Mouse (Mus musculus) T-helper 17 cell (primary cell): ENCODE results near the gene Kmt5a.
"Not testable (repeated sequence)": the region's sequence is repeated elsewhere in the genome, so short reads cannot be mapped to it uniquely, and the experiment has no call there.

Experiments used
- in situ Hi-C, 2 experiments: fragments of 300-600 bp; cut with MboI, MseI; formaldehyde crosslinking; loops; 1 replicate in 1 of 2; 2 replicates in 1 of 2; pipeline ENCODE4 v1.15.1; 2025; ENCODE audit warnings: high pct_unique_total_duplicates in 2 of 2

Gene Kmt5a

DNA sequence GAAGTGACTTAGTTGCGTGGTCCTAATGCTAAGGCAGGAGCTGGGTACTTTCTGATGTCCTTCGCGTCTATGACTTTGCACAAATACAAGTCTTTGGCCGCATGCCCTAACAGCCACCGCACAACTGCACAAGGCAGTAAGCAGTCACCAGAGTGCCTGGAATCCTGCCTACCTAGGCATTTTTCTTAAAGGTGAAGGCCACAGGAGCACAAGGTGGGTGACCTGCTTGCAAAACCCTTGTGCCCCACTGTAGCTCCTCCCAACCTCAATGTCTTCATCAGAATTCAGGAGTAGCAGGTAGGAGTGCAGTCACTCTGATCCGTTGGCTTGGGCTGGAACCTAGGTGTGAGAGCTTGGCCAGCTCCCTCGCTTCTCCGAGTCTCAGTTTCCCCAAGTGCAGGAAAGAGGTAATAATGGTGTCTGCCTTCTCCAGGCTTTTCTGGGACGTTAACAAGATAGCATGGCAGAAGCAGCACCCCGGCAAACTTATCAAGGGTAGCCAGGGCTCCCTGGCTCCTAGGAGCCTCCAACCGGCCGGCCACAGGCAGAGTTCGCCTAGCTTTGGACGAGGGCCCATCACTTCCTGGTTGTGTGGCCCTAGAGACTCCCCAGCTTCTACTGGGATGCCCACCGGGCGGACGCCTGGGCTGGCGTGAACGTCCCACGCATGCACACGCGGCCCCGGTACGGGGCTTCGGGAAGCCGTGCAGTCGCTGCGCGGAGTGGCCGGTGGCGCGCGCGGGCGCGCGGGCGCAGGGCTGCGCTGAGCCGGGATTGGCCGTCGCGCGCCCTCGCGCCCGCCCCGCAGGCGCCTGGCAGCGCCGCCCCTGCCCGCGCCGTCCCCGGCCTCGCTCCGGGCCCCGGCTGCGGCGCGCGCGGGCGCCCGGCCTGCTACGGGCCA, 5.2 kb downstream of the Kmt5a start:
- in situ Hi-C loops = no loop called here

- in situ Hi-C loops = no loop called here
These were observed 6.0 kb downstream of the Kmt5a start for GRCm38 (mm10) chr5:124445621-124446293.

- in situ Hi-C loops = no loop called here
These were observed 6.7 kb downstream of the Kmt5a start for GRCm38 (mm10) chr5:124446301-124446881.

DNA sequence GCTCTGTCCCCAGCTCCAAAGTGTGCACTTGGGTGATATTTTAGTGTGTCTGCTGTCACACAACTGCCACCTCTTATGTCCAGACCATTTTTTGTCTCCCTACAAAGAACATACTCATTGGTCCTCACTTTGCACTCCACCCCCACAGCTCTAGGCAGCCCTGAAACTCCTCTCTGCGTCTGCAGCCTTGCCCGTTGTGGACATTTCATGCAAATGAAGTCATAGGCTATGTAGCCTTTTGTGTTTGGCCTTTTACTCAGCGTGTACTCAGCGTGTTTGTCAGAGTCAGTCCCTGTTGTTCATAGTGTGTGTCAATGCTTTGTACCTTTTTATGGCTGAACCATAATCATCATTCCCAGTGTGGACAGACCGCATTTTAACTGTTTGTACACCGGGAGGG, 9.8 kb downstream of the Kmt5a start:
- in situ Hi-C loops = no loop called here

- in situ Hi-C loops = no loop called here
These were observed 10.3 kb downstream of the Kmt5a start for GRCm38 (mm10) chr5:124450051-124450450.

DNA sequence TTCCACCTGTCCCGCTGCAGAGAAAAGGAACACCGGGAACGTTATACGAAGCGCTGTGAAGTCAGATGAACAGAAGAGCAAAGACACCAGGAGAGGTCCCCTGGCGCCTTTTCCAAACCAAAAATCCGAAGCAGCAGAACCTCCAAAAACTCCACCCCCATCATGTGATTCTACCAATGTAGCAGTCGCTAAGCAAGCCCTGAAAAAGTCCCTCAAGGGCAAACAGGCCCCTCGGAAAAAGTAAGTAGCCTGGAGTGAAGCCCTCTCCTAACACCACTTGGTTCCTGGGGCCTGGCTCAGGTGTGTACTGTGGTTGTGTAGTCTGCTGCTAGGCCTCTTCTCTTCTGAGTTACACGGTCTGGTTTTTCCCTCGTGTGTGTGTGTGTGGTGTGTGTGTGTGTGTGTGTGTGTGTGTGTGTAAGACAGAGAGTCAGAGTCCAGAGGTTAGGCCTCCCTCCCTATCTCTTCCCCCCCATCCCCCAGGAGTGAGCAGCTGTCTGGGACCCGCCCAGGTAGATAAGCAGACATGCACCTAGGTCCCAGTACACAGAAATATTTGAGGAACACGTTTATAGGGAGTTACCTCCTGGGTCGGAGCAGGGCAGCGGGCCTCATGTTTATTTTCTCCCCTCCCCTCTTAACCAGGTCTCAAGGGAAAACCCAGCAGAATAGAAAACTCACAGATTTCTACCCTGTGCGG, 11.1 kb downstream of the Kmt5a start:
- in situ Hi-C loops = no loop called here

DNA sequence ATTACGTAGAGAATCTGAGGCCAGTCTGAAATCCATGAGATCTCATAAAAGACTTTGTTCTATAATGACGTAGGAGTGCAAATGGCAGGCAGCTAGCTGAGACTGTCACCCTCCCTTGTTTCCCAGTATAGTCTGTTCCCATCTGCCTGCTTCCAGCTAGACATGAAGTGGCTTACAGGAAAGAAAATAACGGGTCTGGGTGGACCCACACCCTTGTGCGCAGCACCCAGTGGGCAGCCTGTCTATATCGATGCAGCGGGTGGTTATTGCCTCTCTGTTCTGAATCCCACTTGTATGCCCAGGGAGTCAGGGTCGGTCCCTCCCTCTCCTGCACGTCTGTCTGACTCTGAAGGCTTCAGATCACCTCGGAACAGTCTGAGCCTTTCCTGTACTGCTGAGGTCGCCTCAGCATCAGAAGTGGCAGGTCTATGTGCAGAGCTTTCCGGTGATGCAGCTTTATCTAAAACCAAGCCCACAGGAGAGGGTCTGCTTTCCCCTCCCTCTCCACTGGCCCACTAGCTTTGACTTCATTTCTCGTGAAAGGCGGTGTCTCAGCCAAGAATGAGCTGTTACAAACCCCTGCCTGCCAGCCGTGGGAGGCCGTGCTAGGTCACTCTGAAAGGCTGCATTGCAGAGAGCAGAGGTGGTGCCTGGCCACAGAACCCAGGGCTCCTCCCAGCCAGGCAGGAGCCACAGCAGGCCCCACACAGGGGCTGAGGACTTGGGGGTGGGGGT, 12.9 kb downstream of the Kmt5a start:
- in situ Hi-C loops = no loop called here

DNA sequence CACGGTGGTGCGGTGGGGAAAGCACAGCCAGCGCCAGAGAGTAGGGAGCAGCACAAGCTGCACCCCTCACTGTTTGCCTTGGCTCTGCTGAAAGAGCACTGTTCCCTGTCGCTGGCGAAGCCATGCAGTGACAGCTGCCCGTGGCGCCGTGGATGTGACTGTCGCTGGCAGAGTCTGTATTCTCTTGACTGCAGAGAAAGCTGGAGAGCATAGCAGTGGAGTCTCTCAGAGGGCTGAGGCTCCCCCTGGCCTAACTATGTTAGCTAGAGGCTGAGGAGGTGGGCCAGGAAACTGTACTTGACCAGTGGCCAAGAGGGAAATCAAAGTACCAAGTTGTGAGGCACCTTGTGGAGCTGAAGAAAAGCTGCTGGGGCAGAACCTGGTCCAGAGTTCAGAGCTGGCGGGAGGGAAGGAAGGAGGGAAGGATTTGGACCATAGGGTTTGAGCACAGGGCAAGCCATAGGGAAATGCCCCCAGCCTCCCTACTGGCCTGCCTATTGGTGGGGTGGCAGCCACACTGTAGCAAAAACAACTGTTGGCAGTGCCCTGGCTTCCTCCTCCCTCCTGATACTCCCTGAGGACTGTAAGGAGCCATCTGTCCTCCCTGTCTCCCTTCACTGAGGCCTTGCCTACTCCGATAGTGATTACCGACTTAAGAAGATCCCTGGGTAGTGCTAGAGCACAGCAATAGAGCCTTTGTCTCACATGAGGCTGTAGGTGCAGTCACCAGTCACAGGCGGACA, 13.8 kb downstream of the Kmt5a start:
- in situ Hi-C loops = no loop called here

GRCm38 (mm10) chr5:124454082-124454419, 14.3 kb downstream of the Kmt5a start:
- in situ Hi-C loops = no loop called here

DNA sequence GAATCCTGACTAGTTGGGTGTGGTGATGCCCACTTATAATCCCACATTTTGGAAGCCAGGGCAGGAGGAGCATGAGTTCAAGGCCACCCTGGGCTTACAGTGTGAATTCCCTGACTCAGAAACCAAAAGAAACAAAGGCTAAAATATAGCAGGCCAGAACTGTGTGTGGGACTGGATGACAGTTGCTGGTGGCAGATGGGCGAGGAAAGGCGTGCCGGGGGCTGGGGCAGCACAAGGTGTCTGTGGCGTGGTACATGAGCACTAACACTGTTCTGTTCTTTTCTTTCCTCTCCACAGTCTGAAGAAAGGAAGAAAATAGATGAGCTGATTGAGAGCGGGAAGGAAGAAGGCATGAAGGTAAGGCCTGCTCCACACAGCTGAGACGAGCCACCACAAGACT, 17.0 kb downstream of the Kmt5a start:
- in situ Hi-C loops = loop anchor here in 1 of 2 experiments (5.0 kb wide), 1 partner anchor 69 kb away; no protein-coding TSS in a partner anchor

GRCm38 (mm10) chr5:124460922-124461321, 21.2 kb downstream of the Kmt5a start:
- in situ Hi-C loops = not testable (repeated sequence)

DNA sequence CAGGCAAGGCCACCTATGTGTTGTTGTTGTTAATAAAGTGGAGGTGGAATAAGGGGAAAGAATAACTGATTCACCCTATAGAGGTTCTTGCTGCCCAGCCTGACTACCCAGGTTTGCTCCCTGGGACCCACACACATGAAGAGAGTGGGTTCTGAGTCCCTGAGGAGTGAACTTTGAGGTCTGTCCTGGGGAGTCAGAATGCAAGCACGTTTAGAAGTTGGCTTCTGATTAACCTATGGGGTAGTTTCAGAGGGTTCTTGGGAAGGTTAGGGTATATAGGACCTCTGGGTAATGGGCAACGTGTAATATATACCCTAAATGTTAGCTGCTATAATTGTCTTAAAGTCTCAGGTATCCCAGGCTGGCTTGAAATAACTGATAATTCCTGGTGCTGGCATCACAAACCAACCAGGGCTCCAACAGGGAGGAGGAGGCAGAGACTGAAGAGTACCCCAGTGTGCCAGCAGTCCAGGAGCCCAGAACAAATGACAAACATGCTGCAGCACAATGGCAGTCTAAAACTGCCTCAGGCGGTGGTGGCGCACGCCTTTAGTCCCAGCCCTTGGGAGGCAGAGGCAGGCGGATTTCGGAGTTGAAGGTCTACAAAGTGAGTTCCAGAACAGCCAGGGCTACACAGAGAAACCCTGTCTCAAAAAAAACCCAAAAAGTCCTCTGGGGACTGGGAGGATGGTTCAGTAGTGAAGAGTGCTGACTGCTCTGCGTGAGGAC, 22.7 kb downstream of the Kmt5a start:
- in situ Hi-C loops = no loop called here

DNA sequence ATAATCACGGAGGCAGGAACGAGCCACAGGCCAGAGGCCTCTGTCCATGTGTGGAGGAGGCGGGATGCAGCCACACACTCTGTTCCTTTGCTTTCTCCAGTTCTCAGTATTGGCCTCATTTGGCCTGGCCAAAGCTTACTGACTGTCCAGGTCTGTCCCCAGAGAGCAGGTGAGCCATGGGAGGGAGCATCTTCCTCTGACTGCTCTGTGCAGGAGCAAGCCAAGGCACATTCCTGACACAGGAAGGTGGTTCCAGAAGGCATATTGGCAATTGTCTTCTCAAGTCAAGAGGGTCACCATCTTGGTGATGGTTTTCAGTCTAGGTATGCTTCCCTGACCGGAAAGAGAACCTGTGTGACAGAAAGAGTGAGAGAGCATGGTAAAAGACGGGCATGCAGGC, 23.7 kb downstream of the Kmt5a start:
- in situ Hi-C loops = no loop called here

DNA sequence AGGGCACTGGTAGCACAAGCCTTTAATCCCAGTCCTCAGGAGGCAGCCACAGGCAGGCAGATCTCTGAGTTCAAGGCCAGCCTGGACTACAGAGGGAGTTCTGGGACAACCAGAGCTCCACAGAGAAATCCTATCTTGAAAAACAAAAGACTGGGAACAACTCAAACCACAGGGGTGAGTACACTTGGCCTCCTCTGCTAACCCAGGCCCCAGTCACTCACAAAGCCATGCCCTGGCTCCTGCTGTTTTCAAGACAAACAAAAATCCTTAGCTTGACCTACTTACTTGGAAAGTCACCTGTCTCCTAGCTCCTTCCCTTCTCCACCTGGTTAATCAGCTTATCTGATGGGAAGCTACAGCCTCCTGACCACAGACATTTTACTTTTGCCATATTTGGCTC, 25.2 kb downstream of the Kmt5a start:
- in situ Hi-C loops = no loop called here

DNA sequence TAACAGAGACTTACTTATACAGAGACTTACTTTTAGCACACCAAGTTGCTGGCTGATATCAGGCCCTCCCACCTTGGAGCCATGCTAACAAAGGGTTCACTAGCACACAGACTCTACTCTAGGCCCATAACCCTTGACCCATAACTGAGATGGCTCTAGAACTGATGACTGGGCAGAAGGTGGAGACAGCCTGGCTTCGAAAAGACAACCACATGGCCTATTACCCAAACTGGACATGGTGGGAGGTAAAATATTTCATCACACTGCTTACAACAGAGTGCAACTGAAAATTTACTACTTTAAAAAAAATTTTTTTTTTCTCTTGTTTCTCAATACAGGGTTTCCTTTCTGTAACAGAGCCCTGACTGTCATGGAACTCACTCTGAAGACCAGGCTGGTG, 28.0 kb downstream of the Kmt5a start:
- in situ Hi-C loops = no loop called here

DNA sequence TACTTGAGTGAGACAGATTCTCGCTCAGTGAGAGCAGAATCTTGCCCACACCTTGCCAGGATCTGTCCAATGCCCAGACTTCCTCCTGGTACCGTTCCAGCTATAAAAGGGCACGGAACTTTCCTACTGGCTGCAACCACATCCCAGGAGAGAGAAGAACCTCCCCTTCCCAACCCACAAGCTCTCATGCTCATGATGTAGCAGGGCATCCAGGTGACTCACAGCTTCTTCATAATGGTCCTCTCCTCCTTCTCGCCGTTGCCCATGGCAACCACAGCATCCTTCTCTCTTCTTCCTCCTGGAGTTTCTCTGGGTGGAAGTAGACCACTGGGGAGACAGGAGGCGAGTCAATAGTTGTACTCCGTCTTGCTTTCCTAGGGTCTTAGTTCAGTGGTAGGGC, 28.6 kb downstream of the Kmt5a start:
- in situ Hi-C loops = no loop called here

DNA sequence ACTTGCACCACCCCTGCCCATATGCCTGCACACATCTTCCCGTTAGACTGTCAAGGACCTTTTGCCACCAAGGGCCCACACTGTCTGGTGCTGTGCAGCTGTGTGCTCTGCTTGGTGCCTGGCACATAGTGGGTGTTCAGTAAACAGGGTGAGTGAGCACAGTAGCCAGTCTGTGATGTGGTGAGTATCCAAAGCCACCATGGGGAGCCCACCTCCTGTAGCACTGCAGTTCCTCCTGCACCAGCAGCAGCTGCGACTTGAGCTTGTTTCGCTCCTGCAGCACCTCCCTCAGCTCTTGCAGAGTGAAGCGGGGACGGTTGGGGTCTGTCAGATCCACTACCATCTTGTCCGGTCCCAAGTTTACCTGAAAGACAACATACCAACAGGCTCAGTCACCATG, 29.8 kb downstream of the Kmt5a start:
- in situ Hi-C loops = no loop called here

DNA sequence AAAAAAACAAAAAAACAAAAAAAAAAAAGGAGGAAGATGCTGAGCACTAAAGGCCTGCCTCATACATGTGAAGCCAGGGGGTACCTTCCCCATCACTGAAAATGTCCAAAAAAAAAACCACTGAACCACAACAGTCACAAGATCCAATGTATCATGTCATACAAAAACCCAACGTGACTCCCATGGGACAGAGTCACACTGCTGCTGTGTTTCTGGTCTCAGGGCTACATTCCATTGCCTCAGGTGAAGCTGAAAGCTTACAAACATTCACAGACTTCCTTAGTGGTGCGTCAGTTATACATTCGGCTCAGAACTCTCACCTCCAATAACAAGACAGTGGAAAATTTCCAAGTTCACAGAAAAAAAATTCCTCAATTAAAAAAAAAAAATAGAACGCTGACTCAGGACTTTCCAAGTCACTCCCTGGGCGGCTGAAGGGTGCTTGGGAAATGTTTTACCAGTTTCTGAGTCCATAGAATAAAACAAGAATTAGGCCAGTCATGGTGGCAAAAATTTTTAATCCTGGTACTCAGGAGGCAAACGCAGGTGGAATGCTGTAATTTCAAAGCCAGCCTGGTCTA, 31.0 kb downstream of the Kmt5a start:
- in situ Hi-C loops = loop anchor here in 1 of 2 experiments (5.0 kb wide), 1 partner anchor 33 kb away; the partner anchor contains the start of gene Kmt5a

- in situ Hi-C loops = no loop called here
These were observed 39.1 kb downstream of the Kmt5a start for GRCm38 (mm10) chr5:124478873-124479204.

- in situ Hi-C loops = no loop called here
These were observed 40.4 kb downstream of the Kmt5a start for GRCm38 (mm10) chr5:124480119-124480518.
